Mouse (Mus musculus) MEL (cell line): ENCODE results near the gene Ssx2ip. TPM values are rescaled to one million over a fixed set of nuclear protein-coding genes. Genes with fewer than 3 reads are reported as not detected.
A peak's percentile ranks its signal among the peaks of the same experiment; 100 is the strongest.

Experiments
- DNase-seq: peaks from one replicate; pipeline ENCODE4 v3.0.0; 2011; ENCODE audit warnings: low read depth, low spot score
- H3K27ac ChIP-seq: 2 replicates; pipeline ENCODE4 v1.5.1; 2012; ENCODE audit warnings: low read depth, mild to moderate bottlenecking, control low read depth, low read length, moderate library complexity; ENCODE audit not compliant: control insufficient read depth
- H3K27me3 ChIP-seq, 2 experiments: fragments of 150-350 bp in 1 of 2; sonication (generic) in 1 of 2; 2 replicates each; pipeline ENCODE4 v1.6.1; 2012; ENCODE audit warnings: low read length in 2 of 2, mild to moderate bottlenecking in 2 of 2, improper control_type of control experiment in 1 of 2, moderate library complexity in 1 of 2; ENCODE audit not compliant: insufficient read depth in 2 of 2, control insufficient read depth in 1 of 2
- H3K36me3 ChIP-seq, 2 experiments: 2 replicates each; pipeline ENCODE4 v1.6.1; 2012 to 2014; ENCODE audit warnings: low read length in 2 of 2, improper control_type of control experiment in 1 of 2, inconsistent platforms in 1 of 2, mild to moderate bottlenecking in 1 of 2; ENCODE audit not compliant: insufficient read depth in 2 of 2, control insufficient read depth in 1 of 2
- H3K4me1 ChIP-seq, 2 experiments: fragments of 150-350 bp in 1 of 2; sonication (generic) in 1 of 2; 2 replicates each; pipeline ENCODE4 v1.6.1; 2012; ENCODE audit warnings: low read length in 2 of 2, improper control_type of control experiment in 1 of 2, mild to moderate bottlenecking in 1 of 2; ENCODE audit not compliant: insufficient read depth in 2 of 2, control insufficient read depth in 1 of 2
- H3K4me3 ChIP-seq, 2 experiments: fragments of 150-350 bp in 1 of 2; sonication (generic) in 1 of 2; 2 replicates each; pipeline ENCODE4 v1.5.1; 2012; ENCODE audit warnings: low read depth in 2 of 2, low read length in 2 of 2, mild to moderate bottlenecking in 2 of 2, moderate library complexity in 2 of 2, control low read depth in 1 of 2, improper control_type of control experiment in 1 of 2; ENCODE audit not compliant: control insufficient read depth in 1 of 2, insufficient read depth in 1 of 2
- H3K79me2 ChIP-seq: 2 replicates; pipeline ENCODE4 v1.6.1; 2012; ENCODE audit warnings: mild to moderate bottlenecking, low read length, moderate library complexity; ENCODE audit not compliant: control insufficient read depth, poor library complexity, insufficient read depth
- H3K9ac ChIP-seq: 2 replicates; pipeline ENCODE4 v1.6.1; 2012; ENCODE audit warnings: low read depth, mild to moderate bottlenecking, control low read depth, low read length, moderate library complexity; ENCODE audit not compliant: control insufficient read depth, poor library complexity, severe bottlenecking
- H3K9me3 ChIP-seq: fragments of 150-350 bp; sonication (generic); replicated peaks from 2 replicates; pipeline ENCODE4 v1.6.1; 2012; ENCODE audit warnings: mild to moderate bottlenecking, low read length, improper control_type of control experiment, moderate library complexity; ENCODE audit not compliant: insufficient read depth
- BHLHE40 ChIP-seq: IDR thresholded peaks from 2 replicates; pipeline ENCODE4 v1.6.1; 2012; ENCODE audit warnings: low read depth, mild to moderate bottlenecking, inconsistent platforms, low read length, improper control_type of control experiment, borderline replicate concordance
- CHD2 ChIP-seq: IDR thresholded peaks from 2 replicates; pipeline ENCODE4 v1.6.1; 2011; ENCODE audit warnings: low read length, improper control_type of control experiment
- CTCF ChIP-seq, 3 experiments: IDR thresholded peaks in 2 of 3; conservative IDR thresholded peaks in 1 of 3; 2 replicates each; pipeline ENCODE4 v1.5.1; 2011 to 2012; ENCODE audit warnings: low read length in 3 of 3, low read depth in 2 of 3, mild to moderate bottlenecking in 2 of 3, improper control_type of control experiment in 1 of 3, inconsistent platforms in 1 of 3, mixed read lengths in 1 of 3, moderate library complexity in 1 of 3; ENCODE audit not compliant: control insufficient read depth in 1 of 3, insufficient read depth in 1 of 3, poor library complexity in 1 of 3, severe bottlenecking in 1 of 3
- GATA1 ChIP-seq: IDR thresholded peaks from 2 replicates; pipeline ENCODE4 v1.6.1; 2011; ENCODE audit warnings: low read depth, low read length, improper control_type of control experiment
- JUND ChIP-seq: IDR thresholded peaks from 2 replicates; pipeline ENCODE4 v1.6.1; 2011; ENCODE audit warnings: low read depth, mild to moderate bottlenecking, improper control_type of control experiment, low read length
- KAT2A ChIP-seq: conservative IDR thresholded peaks from 2 replicates; pipeline ENCODE4 v1.6.1; 2012; ENCODE audit warnings: low read depth, low read length, improper control_type of control experiment, inconsistent platforms
- MAFK ChIP-seq: IDR thresholded peaks from 2 replicates; pipeline ENCODE4 v1.6.1; 2011; ENCODE audit warnings: low read depth, mild to moderate bottlenecking, low read length, improper control_type of control experiment, borderline replicate concordance
- MAX ChIP-seq: IDR thresholded peaks from 2 replicates; pipeline ENCODE4 v1.6.1; 2011; ENCODE audit warnings: low read length, improper control_type of control experiment
- NELFE ChIP-seq: IDR thresholded peaks from 2 replicates; pipeline ENCODE4 v1.6.1; 2011; ENCODE audit warnings: low read depth, low read length, improper control_type of control experiment
- RCOR1 ChIP-seq: IDR thresholded peaks from 2 replicates; pipeline ENCODE4 v1.6.1; 2012; ENCODE audit warnings: low read depth, mild to moderate bottlenecking, inconsistent platforms, low read length, improper control_type of control experiment
- SIN3A ChIP-seq: IDR thresholded peaks from 2 replicates; pipeline ENCODE4 v1.6.1; 2012; ENCODE audit warnings: low read length, improper control_type of control experiment, inconsistent platforms
- TBP ChIP-seq: IDR thresholded peaks from 2 replicates; pipeline ENCODE4 v1.8.0; 2011; ENCODE audit warnings: low read depth, low read length, improper control_type of control experiment
- USF1 ChIP-seq: IDR thresholded peaks from 2 replicates; pipeline ENCODE4 v1.6.1; 2014; ENCODE audit warnings: low read depth, mild to moderate bottlenecking, inconsistent platforms, low read length, improper control_type of control experiment, moderate library complexity
- ZC3H11A ChIP-seq: IDR thresholded peaks from 2 replicates; pipeline ENCODE4 v1.6.1; 2012; ENCODE audit warnings: low read depth, mild to moderate bottlenecking, inconsistent platforms, low read length, improper control_type of control experiment
- ZMIZ1 ChIP-seq: IDR thresholded peaks from 2 replicates; pipeline ENCODE4 v1.6.1; 2012; ENCODE audit warnings: low read depth, mild to moderate bottlenecking, inconsistent platforms, low read length, improper control_type of control experiment, moderate library complexity
- polyA plus RNA-seq, 2 experiments: library from polyadenylated mRNA; stranded (reverse) in 1 of 2; unstranded in 1 of 2; fragments of >175 nt in 1 of 2; fragments of >200 nt in 1 of 2; gene quantifications; 2 replicates each; pipeline versions ENCODE4 v1.2.1 to v1.2.4; 2012; ENCODE audit warnings: low replicate concordance in 2 of 2, low read depth in 1 of 2; ENCODE audit not compliant: insufficient read length in 2 of 2, insufficient read depth in 1 of 2, missing spikeins in 1 of 2
- total RNA-seq: library from RNA; depleted of rRNA; stranded (reverse); fragments of 300-350 nt; gene quantifications from 2 replicates; pipeline ENCODE4 v1.2.3, GENCODE M21; 2012

The Ssx2ip gene
- total and polyA plus RNA-seq, 3 experiments = 52.1 to 270 (median 70.0) TPM

DNA sequence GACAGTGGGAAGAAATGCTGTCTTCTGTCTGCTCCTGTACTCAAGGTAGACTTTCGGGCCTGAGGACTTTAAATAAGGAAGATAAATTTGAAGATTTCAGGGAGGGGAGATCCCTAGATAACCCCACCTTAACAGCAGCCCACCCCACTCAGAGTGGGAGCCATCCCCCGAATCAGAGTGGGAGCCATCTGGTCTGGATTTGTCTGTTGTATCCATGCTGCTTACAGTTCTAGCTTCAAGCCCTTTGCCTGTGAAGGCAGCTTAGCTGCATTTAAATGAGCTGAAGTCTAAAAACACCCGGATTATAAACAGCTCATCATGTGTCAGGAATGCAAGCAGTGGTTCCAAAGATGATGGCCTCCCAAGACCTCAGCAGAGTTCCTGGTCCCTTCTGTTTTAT is 17.6 kb upstream of the Ssx2ip start:
- TF ChIP-seq MAX (no peak), CTCF (IDR thresholded peaks at IDR 0.05 in 2 of 3, conservative IDR thresholded peaks at IDR 0.05 in 1 of 3; ENCODE audit: control insufficient read depth in 1 of 3, insufficient read depth in 1 of 3, low read depth in 2 of 3, low read length in 3 of 3, poor library complexity in 1 of 3, severe bottlenecking in 1 of 3) (no peak), TBP (no peak), SIN3A (no peak), GATA1 (no peak), MAFK (no peak), USF1 (no peak), RCOR1 (no peak), ZMIZ1 (no peak), BHLHE40 (no peak), KAT2A (no peak), CHD2 (no peak), JUND (no peak), ZC3H11A (no peak), NELFE (no peak)
- peaks cover 0 to 6% of the 10 kb centered on the region in 2 experiments; a peak in 3 of 4 replicates for H3K27me3 ChIP-seq
- no peaks in the 10 kb centered on the region for H3K79me2 ChIP-seq
- no peaks in the 10 kb centered on the region for H3K4me1 ChIP-seq
- no peak for DNase-seq
- H3K9me3 ChIP-seq = no peaks in the 10 kb centered on the region
- H3K36me3 ChIP-seq = no peaks in the 10 kb centered on the region
- H3K9ac ChIP-seq = no peak overlapping the region
- H3K4me3 ChIP-seq = no peak overlapping the region
- no peak overlapping the region for H3K27ac ChIP-seq

DNA sequence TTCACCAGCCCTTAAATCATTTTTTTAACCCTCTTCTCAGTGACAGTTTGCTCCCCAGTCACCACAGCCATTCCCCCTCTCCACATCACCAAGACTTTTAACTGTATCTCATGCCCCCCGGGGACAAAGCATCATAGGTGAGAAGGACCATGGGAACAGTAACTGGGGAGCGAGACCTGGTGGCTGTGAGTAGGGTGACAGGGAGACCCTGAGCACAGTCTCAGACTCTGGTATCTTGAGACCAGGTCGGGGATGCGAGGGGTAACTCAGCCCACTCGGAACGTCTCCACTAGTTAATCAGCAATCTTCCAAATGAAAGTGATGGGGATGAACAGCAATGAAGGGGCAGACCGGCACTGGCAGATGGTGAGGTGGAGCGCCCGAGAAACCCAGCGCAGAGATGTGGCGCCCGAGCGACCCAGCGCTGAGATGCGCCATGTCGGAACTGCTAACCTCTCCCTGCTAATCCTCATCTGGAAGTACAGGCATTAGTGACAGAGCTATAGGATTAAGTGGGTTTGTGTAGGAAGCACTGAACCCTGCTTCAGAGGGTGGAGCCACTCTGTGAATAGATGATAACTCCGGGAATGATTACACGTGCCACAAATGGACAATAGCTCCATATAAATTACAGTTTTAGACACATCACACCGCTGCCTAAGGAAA is 11.7 kb upstream of the Ssx2ip start:
- TF ChIP-seq BHLHE40 = 0 out of 2 replicates have a peak, but pooled peaks have one; percentile 34
- no peak for TF ChIP-seq TBP
- TF ChIP-seq, all 39 proteins: peak for 1
- Histone ChIP-seq H3K9me3 (no peaks in the 10 kb centered on the region), H3K9ac (no peak overlapping the region), H3K27me3 (peaks cover 0 to 3% of the 10 kb centered on the region in 2 experiments; a peak in 3 of 4 replicates), H3K4me1 (peaks cover 2 to 8% of the 10 kb centered on the region in 2 experiments; a peak in 3 of 4 replicates), H3K79me2 (no peaks in the 10 kb centered on the region), H3K4me3 (peak overlapping the region; percentile 25 to 33), H3K36me3 (peaks cover 0 to 10% of the 10 kb centered on the region in 2 experiments; a peak in 2 of 4 replicates), H3K27ac (no peak overlapping the region)
- DNase-seq = no peak
